Mouse (Mus musculus) MEL (cell line): ENCODE data around the gene Acpp.

ENCODE experiments used
- BHLHE40 ChIP-seq: IDR thresholded peaks from 2 replicates; pipeline ENCODE4 v1.6.1; 2012; ENCODE audit warnings: low read depth, mild to moderate bottlenecking, inconsistent platforms, low read length, improper control_type of control experiment, borderline replicate concordance
- ELF1 ChIP-seq: IDR thresholded peaks from 2 replicates; pipeline ENCODE4 v1.6.1; 2014; ENCODE audit warnings: low read depth, mild to moderate bottlenecking, inconsistent platforms, low read length, improper control_type of control experiment, moderate library complexity
- POLR2A ChIP-seq, 2 experiments: IDR thresholded peaks; 2 replicates each; pipeline ENCODE4 v1.6.1; 2011 to 2012; ENCODE audit warnings: low read length in 2 of 2, mild to moderate bottlenecking in 2 of 2, control low read depth in 1 of 2, improper control_type of control experiment in 1 of 2, low read depth in 1 of 2, moderate library complexity in 1 of 2; ENCODE audit not compliant: control insufficient read depth in 1 of 2, insufficient read depth in 1 of 2, poor library complexity in 1 of 2
- RAD21 ChIP-seq: IDR thresholded peaks from 2 replicates; pipeline ENCODE4 v1.6.1; 2011; ENCODE audit warnings: mild to moderate bottlenecking, low read depth, low read length, improper control_type of control experiment
- TAL1 ChIP-seq: IDR thresholded peaks from 2 replicates; pipeline ENCODE4 v1.6.1; 2012; ENCODE audit warnings: mild to moderate bottlenecking, inconsistent platforms, low read length, moderate library complexity, mixed read lengths

GRCm38 (mm10) chr9:104366983-104367382 is 29.4 kb upstream of the Acpp start:
- TF ChIP-seq TAL1 (no peak), POLR2A (IDR thresholded peaks at IDR 0.05; ENCODE audit: control insufficient read depth in 1 of 2, insufficient read depth in 1 of 2, low read depth in 1 of 2, low read length in 2 of 2, poor library complexity in 1 of 2) (no peak), ELF1 (no peak), RAD21 (peak; percentile 31), BHLHE40 (no peak)
